Mouse (Mus musculus) hindbrain, embryonic 14.5 days (tissue): ENCODE measurements around the gene Fgf3. TPM values are rescaled to one million over a fixed set of nuclear protein-coding genes. Genes with fewer than 3 reads are reported as not detected.
"Not testable (repeated sequence)": the region's sequence is repeated elsewhere in the genome, so short reads cannot be mapped to it uniquely, and the experiment has no call there.

Source experiments
- ATAC-seq: fragments of 200-750 bp; cut with Nextera tagmentation; 2 replicates; pipeline ENCODE4 v1.8.0; 2017; ENCODE audit warnings: moderate number of reproducible peaks, mild to moderate bottlenecking, moderate TSS enrichment, moderate library complexity; ENCODE audit not compliant: low FRiP score
- DNase-seq: peaks from one replicate; pipeline ENCODE4 v3.0.0-alpha.2; 2015; ENCODE audit warnings: low spot score
- H3K27ac ChIP-seq: fragments of 300-500 bp; sonication (generic); 2 replicates; pipeline ENCODE4 v1.5.1; 2014; ENCODE audit warnings: mild to moderate bottlenecking, moderate library complexity
- H3K27me3 ChIP-seq: fragments of 300-500 bp; sonication (generic); 2 replicates; pipeline ENCODE4 v1.6.1; 2014; ENCODE audit warnings: mild to moderate bottlenecking, low read length, mixed read lengths; ENCODE audit not compliant: control insufficient read depth, insufficient read depth
- H3K36me3 ChIP-seq: fragments of 300-500 bp; sonication (generic); replicated peaks from 2 replicates; pipeline ENCODE4 v1.6.1; 2014; ENCODE audit not compliant: control insufficient read depth, insufficient read depth
- H3K4me1 ChIP-seq: fragments of 300-500 bp; sonication (generic); replicated peaks from 2 replicates; pipeline ENCODE4 v1.6.1; 2014; ENCODE audit warnings: antibody characterized with exemption, low read length, mixed read lengths; ENCODE audit not compliant: control insufficient read depth, insufficient read depth
- H3K4me2 ChIP-seq: fragments of 300-500 bp; sonication (generic); replicated peaks from 2 replicates; pipeline ENCODE4 v1.6.1; 2014; ENCODE audit warnings: mild to moderate bottlenecking, moderate library complexity
- H3K4me3 ChIP-seq: fragments of 300-500 bp; sonication (generic); replicated peaks from 2 replicates; pipeline ENCODE4 v1.5.1; 2014; ENCODE audit warnings: mild to moderate bottlenecking, low read length
- H3K9ac ChIP-seq: fragments of 300-500 bp; sonication (generic); 2 replicates; pipeline ENCODE4 v1.6.1; 2014
- H3K9me3 ChIP-seq: fragments of 300-500 bp; sonication (generic); 2 replicates; pipeline ENCODE4 v1.6.1; 2016; ENCODE audit warnings: low read length; ENCODE audit not compliant: control insufficient read depth
- WGBS: fragments of 180-500 bp; shearing (Covaris S2); extraction: QIAGEN DNeasy Blood & Tissue Kit; methylation state at CpG from one replicate; pipeline ENCODE4 v1.1.7; 2014; 5-methylcytosine and 5-hydroxymethylcytosine counted together
- polyA plus RNA-seq: library from polyadenylated mRNA; unstranded; fragments of >200 nt; fragmentation: Nextera tagmentation; extraction: Ambion mirVana; gene quantifications from 2 replicates; pipeline ENCODE4 v1.2.1, GENCODE M21; 2014

Gene Fgf3
- polyA plus RNA-seq, 1 experiment from 2014 or later: 4.8 TPM

- not testable (repeated sequence) for H3K4me3 ChIP-seq
Observed at GRCm38 (mm10) chr7:144890661-144891060, 52.8 kb downstream of the Fgf3 start.

DNA sequence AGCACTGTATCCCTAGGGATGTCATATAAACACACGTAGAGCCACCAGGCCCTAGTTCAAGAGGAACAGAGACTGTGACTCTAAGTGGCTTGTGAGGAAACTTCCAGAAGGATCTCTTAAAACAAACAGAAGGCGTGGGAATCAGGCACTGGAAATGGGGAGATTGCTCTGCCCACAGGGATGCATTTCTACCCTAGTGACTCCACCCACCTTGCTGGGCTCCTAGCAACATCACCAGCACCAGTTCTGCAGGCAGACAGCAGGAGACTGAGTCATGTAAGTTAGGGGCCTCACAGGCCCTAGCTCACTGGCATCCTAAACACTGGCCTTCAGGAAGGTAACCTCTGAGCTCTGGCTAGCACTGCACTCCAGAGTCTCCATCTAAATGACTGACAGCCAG, 54.0 kb downstream of the Fgf3 start:
- Histone ChIP-seq H3K4me3 (no peak overlapping the region), H3K36me3 (no peaks in the 10 kb centered on the region), H3K9me3 (no peaks in the 10 kb centered on the region), H3K27me3 (peaks cover 23% of the 10 kb centered on the region), H3K4me1 (peaks cover 20% of the 10 kb centered on the region), H3K27ac (no peak overlapping the region), H3K9ac (no peak overlapping the region), H3K4me2 (no peak overlapping the region)
- WGBS: 73% methylated on average over 2 of the region's 2 CpGs
- no peak for DNase-seq
- no peak for ATAC-seq

More at GRCm38 (mm10) chr7:144890661-144891060, 52.8 kb downstream of the Fgf3 start:
- DNase-seq, H3K4me2 ChIP-seq, ATAC-seq, H3K27ac ChIP-seq, H3K36me3 ChIP-seq, H3K9ac ChIP-seq, H3K9me3 ChIP-seq: not testable (repeated sequence)
- H3K4me1 ChIP-seq: 0 out of 2 replicates have a peak, but pooled peaks cover 11% of the 10 kb centered on the region
- peaks cover 12% of the 10 kb centered on the region; the same call in 1 of the 2 replicates for H3K27me3 ChIP-seq
- WGBS: 100% methylated on average over 1 of the region's 1 CpGs

GRCm38 (mm10) chr7:144892322-144892721, 54.4 kb downstream of the Fgf3 start:
- Histone ChIP-seq H3K4me2 (no peak overlapping the region), H3K9me3 (no peaks in the 10 kb centered on the region), H3K36me3 (no peaks in the 10 kb centered on the region), H3K27ac (no peak overlapping the region), H3K27me3 (peaks cover 23% of the 10 kb centered on the region), H3K4me3 (no peak overlapping the region), H3K4me1 (peaks cover 20% of the 10 kb centered on the region), H3K9ac (no peak overlapping the region)
- DNase-seq: no peak
- 41% methylated on average over 6 of the region's 6 CpGs for WGBS
- ATAC-seq: no peak

Other genes with a start within 250 kb of the Fgf3 start
- gene Ano1, start 86.1 kb upstream of the Fgf3 start, polyA plus RNA-seq: 4.5 and 5.6 TPM in 2 replicates
- not detected in 2 replicates for gene Fgf4, start 9.3 kb downstream of the Fgf3 start, polyA plus RNA-seq
- gene Fgf15, start 58.4 kb downstream of the Fgf3 start, polyA plus RNA-seq: 13.7 and 18.5 TPM in 2 replicates
- 22.3 and 22.6 TPM in 2 replicates for gene LTO1, start 77.0 kb downstream of the Fgf3 start, polyA plus RNA-seq
- gene Ccnd1, start 101.8 kb downstream of the Fgf3 start, polyA plus RNA-seq: 28.1 and 35.6 TPM in 2 replicates